Mouse (Mus musculus) thymus, adult 2 months (tissue): ENCODE results near the gene Zdhhc13. TPM values are rescaled to one million over a fixed set of nuclear protein-coding genes. Genes with fewer than 3 reads are reported as not detected.

Experiments used
- DNase-seq: peaks from one replicate; pipeline ENCODE4 v3.0.0; 2021
- H3K27ac ChIP-seq: fragments of 200-500 bp; 2 replicates; pipeline ENCODE4 v1.5.1; 2012; ENCODE audit warnings: low read length, control low read depth; ENCODE audit not compliant: control insufficient read depth, insufficient read depth
- H3K27me3 ChIP-seq: fragments of 200-500 bp; 2 replicates; pipeline ENCODE4 v1.6.1; 2012; ENCODE audit warnings: mild to moderate bottlenecking, low read length, moderate library complexity, mixed read lengths; ENCODE audit not compliant: control insufficient read depth, insufficient read depth
- H3K36me3 ChIP-seq: fragments of 200-500 bp; 2 replicates; pipeline ENCODE4 v1.6.1; 2012; ENCODE audit warnings: mild to moderate bottlenecking, low read length, moderate library complexity; ENCODE audit not compliant: control insufficient read depth, insufficient read depth
- H3K4me1 ChIP-seq: fragments of 200-500 bp; replicated peaks from 2 replicates; pipeline ENCODE4 v1.6.1; 2012; ENCODE audit warnings: low read length; ENCODE audit not compliant: control insufficient read depth, insufficient read depth
- H3K4me3 ChIP-seq: fragments of 200-500 bp; 2 replicates; pipeline ENCODE4 v1.5.1; 2012; ENCODE audit warnings: mild to moderate bottlenecking, low read length, control low read depth, moderate library complexity; ENCODE audit not compliant: control insufficient read depth, insufficient read depth
- CTCF ChIP-seq: fragments of 200-500 bp; IDR thresholded peaks from 2 replicates; pipeline ENCODE4 v1.5.1; 2012; ENCODE audit warnings: mild to moderate bottlenecking, control low read depth, low read length, moderate library complexity, borderline replicate concordance; ENCODE audit not compliant: control insufficient read depth, poor library complexity, insufficient read depth; ENCODE audit errors: extremely low read depth
- POLR2A ChIP-seq: fragments of 200-500 bp; IDR thresholded peaks from 2 replicates; pipeline ENCODE4 v1.6.1; 2012; ENCODE audit warnings: mild to moderate bottlenecking, low read length, control low read depth, moderate library complexity; ENCODE audit not compliant: control insufficient read depth, poor library complexity, insufficient read depth; ENCODE audit errors: extremely low read depth
- WGBS: fragments of 180-500 bp; shearing (Covaris S2); methylation state at CpG from one replicate; pipeline ENCODE4 v1.1.7; 2018; 5-methylcytosine and 5-hydroxymethylcytosine counted together
- polyA plus RNA-seq: library from polyadenylated mRNA; depleted of rRNA; stranded (reverse); fragments of >200 nt; gene quantifications from 2 replicates; pipeline ENCODE4 v1.2.3, GENCODE M21; 2012; rRNA removed

Zdhhc13 gene
- polyA plus RNA-seq, 1 experiment = 19.6 TPM

DNA sequence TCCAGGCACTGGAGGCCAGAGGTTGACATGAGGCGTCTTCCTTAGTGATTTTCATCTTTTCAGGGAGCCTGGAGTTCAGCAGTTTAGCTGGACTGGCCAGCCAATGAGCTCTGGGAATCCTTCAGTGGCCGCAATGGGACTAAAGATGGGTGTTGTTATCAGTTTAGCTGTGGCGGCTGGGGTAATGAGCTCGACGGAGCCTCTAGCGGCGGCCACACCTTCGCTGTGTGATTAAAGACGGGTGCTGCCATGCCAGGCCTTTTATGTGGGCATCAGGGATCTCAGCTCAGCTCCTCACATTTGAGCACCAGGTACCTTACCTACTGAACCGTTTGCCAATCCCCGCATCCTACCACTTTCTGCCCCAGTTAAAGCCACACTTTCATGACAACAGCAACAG lies 82.5 kb downstream of the Zdhhc13 start:
- TF ChIP-seq CTCF (no peak), POLR2A (no peak)
- no peak for DNase-seq
- Histone ChIP-seq H3K4me1 (no peaks in the 10 kb centered on the region), H3K4me3 (no peak overlapping the region), H3K27me3 (no peaks in the 10 kb centered on the region), H3K36me3 (peaks cover 80% of the 10 kb centered on the region), H3K27ac (no peak overlapping the region)
- 95% methylated on average over 11 of the region's 11 CpGs for WGBS

DNA sequence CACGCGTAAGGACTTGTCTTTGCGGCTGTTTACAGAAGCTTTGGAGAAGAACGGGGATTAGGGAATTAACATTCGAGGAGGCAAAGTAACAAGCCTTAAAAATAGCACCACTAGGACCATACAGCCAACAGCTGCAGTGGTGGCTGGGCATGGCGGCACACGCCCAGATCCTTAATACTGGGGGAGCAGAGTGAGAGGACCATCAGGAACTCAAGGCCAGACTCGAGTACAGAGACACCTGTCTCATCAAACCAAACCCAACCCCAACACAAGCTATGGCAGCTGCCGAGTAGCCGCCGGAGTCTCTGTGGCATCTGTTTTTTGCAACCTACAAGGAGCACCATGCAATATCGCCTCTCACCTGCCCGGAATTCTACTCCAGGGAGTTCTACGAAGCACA lies 86.3 kb downstream of the Zdhhc13 start:
- Histone ChIP-seq H3K36me3 (peaks cover 65% of the 10 kb centered on the region), H3K4me1 (peaks cover 5% of the 10 kb centered on the region), H3K27ac (no peak overlapping the region), H3K27me3 (no peaks in the 10 kb centered on the region), H3K4me3 (no peak overlapping the region)
- no peak for DNase-seq
- WGBS = 96% methylated on average over 14 of the region's 14 CpGs
- no peak for TF ChIP-seq CTCF
- no peak for TF ChIP-seq POLR2A

DNA sequence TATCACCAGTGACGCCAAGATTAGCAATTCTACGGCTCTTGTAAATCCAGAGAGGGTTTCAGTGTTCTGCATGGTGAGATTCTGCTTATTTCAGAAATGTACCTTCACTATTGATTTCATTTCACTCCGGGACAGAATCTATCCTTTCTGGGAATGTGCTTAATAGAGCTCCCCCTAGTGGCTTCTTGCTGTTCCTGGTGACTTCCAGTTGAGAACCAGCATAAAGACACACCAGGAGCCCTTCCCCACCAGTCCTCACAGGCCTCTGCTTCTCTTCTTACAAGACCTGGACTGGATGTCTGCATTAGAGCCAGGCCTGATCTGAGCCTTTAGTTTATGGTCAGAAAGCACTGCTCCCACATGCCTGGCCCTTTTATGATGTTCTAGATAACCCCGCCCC lies 87.7 kb downstream of the Zdhhc13 start:
- Histone ChIP-seq H3K4me3 (no peak overlapping the region), H3K27ac (no peak overlapping the region), H3K27me3 (no peaks in the 10 kb centered on the region), H3K4me1 (peaks cover 10% of the 10 kb centered on the region), H3K36me3 (peaks cover 53% of the 10 kb centered on the region)
- WGBS = 78% methylated on average over 4 of the region's 4 CpGs
- no peak for TF ChIP-seq POLR2A
- TF ChIP-seq CTCF = no peak
- DNase-seq = peak; percentile 37

Other genes with a start within 250 kb of the Zdhhc13 start
- 0.08 and 0.11 TPM in 2 replicates for gene Mrgprb2, start 230.9 kb upstream of the Zdhhc13 start, polyA plus RNA-seq
- gene Mrgprb3, start 145.2 kb upstream of the Zdhhc13 start, polyA plus RNA-seq = not detected in 2 replicates
- 3.0 and 20.4 TPM in 2 replicates for gene Csrp3, start 59.0 kb downstream of the Zdhhc13 start, polyA plus RNA-seq
- 28.3 and 44.8 TPM in 2 replicates for gene E2f8, start 92.6 kb downstream of the Zdhhc13 start, polyA plus RNA-seq
- 45.3 and 46.2 TPM in 2 replicates for gene Nav2, start 119.7 kb downstream of the Zdhhc13 start, polyA plus RNA-seq